Mouse (Mus musculus): ENCODE data around the gene Gm1043.

Gm1043 gene

DNA sequence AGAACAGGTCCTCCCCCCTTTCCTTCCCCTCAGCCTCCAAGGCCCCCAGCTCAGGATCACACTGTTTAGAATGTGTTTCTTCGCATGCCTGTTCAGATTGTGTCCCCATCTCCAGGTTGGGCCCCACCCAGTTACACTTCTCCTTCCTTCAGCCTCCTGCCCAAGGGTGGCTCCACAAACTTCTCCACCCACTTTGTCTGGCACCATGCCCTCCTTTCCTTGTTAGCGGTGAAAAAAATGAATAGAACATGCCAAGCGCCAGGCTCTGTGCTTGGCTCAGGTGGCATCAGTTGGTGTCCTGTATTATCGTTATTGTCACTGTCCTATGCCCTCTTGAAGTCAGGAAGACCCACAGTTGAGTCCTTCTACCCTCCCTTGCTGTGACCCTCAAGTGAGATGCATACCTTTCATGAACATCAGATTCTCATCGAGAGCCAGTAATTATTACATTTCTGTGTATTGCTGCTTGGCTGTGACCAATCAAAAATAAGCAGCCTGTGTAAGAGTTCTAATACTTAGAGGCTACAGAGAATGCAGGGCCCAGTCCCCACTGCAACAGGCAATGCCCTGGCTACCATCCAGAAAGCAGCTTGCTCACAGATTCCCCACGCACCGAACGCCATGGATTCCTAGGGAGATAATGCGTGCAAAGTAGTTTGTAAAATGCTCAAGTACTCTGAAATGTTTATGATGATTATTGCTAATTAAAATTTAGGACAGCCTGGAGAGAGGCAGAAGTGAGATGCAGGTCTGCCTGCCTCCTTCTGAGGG is 128.0 kb downstream of the Gm1043 start:
- no peak for DNase-seq

DNA sequence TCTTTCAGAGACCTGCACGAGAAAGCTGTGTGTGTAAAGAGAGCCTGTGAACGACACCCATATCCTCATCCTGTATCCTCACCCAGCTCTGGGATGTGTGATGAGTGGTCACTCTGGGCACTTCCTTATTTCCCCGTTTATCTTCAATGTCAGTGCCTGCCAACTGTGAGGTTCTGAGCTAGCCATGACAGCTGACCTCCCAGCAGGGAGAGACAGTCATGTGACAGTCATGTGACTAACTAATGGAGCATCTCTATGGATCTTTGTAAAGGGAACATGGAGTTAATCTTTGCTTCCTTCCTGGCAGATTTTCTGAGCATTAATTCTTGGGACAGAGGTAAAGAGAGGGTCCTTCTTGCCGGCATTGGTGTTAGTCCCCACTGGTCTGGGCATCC is 128.5 kb downstream of the Gm1043 start:
- no peak for DNase-seq

DNA sequence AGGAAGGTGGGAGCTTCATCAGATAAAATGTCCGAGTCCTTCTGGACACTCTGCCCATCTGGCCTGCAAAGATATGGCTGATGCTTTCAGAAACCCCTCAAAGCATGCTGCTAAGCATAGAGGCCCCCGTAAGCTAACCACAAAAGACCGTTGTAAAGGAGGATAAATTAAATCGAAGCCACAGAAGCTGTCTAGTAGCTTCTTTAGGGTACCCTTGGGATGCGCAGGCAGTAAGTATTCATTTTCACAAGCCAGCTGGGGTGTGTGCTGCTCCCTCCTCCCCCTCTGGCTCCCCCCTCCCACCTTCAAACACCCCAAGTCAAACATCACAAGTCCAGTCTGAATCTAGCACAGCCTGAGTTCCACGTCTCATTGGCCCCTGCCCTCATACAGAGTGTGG is 129.4 kb downstream of the Gm1043 start:
- DNase-seq, result no peak

DNA sequence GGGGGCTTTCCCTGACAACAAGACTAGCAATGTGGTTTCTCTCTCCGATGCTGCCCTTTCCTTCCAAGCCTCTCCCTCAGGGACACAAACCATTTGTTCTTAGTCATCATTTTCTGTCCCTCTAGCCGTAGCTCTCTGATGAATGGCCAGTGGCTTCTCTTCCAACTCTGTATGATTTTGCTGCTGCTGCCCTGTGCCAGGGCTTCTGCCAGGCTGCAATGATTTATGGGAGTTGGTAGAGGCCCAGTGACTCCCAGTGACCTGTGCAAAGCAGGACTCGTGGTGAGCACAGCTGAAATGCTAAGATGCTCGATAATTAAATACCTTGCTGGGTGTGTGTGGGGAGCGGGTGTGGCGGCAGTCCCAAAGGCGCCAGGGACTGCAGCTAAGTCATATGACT is 130.1 kb downstream of the Gm1043 start:
- no peak for DNase-seq

DNA sequence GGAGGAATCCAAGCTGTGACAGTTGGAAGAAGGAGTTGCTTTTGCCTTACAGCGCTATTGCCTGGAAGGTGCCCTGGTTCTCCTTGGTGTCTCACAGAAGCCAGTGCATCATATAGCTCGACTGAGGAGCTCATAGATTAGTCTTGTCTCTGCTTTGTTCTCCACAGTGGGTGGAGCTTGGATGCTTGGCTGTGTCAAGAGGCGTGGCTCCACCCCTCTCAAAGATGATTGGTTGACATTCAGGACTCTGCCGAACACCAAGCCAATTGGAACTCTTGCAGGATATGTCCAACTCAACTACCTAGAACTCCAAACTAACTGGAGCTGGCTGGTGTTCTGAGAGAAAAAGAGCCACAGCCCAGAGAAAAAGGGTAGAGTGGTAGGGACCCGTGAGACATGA is 134.4 kb downstream of the Gm1043 start:
- no peak for DNase-seq

DNA sequence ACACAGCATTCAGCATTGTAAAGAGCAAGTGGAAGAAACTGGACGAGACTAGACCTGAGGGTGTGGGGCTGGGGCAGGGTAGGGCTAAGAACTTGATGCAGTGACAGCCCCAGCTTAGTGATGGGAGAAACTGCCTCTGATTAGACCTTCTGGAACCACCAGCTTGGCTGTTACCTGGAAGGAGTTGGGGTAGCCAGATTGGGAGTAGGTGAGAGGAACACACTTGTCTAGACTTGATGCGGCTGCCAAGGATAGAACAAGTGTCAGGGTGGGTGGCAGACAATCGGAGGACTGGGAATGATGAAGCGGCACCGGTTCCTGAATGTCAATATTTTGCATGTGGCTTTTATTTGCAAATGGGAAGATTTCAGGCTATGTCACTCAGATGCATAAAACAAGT is 135.4 kb downstream of the Gm1043 start:
- DNase-seq, result no peak

DNA sequence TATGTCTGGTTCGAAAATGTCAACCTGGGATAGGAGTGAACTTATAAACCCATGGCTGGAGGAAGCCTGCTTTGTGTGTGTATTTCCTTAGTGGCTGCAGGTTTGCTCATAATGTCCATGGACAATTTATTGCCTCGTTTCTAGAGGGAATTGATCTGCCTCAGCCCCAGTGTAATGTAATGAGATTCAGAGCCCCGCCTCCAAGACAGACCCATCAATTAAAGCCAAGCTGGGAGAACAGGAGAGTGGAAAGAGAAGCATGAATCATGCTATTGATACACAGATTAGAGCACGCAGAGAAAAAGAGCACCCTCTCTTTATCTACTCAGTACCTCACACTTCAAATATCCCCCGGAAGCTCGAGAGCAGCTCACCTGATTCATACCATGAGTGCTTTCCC is 136.4 kb downstream of the Gm1043 start:
- DNase-seq, result no peak

DNA sequence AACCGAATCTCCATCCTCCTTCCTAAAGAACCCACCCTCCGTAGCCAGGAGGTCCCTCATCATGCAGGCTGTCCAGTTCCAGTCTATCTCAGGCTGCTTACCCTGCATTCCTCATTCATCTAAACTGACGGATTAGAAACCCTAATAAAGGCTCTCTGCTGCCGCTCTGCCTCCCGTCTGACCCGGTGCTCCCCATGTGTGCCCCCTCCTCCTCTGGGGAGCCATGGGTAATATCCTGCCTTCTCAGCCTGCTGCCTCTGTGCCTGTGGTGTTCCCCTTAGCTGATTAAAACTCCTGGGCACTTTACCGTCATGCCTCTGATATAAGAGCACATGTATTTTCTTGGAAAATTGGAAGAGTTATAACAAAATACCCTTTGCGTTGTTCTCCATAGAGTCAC is 137.1 kb downstream of the Gm1043 start:
- DNase-seq, result no peak

DNA sequence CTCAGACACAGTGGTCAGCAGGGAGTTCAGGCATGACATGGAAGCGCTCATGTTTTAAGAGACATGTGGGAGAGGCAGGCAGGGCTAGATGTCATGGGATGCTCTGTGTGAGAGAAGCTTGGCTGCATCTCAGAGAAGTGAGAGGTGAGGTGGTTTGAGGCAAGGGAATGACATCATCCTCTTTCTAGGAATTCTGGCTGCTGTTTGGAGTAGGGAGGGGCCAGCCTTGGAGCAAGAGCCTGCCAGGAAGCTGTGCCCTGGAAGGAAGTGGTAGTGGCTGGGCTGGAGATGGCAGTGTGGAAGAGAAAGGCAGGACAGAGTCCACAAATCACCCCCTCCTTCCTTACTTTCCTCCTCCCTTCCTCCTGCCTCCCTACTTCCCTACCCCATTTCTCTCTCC is 140.5 kb downstream of the Gm1043 start:
- DNase-seq, result no peak

DNA sequence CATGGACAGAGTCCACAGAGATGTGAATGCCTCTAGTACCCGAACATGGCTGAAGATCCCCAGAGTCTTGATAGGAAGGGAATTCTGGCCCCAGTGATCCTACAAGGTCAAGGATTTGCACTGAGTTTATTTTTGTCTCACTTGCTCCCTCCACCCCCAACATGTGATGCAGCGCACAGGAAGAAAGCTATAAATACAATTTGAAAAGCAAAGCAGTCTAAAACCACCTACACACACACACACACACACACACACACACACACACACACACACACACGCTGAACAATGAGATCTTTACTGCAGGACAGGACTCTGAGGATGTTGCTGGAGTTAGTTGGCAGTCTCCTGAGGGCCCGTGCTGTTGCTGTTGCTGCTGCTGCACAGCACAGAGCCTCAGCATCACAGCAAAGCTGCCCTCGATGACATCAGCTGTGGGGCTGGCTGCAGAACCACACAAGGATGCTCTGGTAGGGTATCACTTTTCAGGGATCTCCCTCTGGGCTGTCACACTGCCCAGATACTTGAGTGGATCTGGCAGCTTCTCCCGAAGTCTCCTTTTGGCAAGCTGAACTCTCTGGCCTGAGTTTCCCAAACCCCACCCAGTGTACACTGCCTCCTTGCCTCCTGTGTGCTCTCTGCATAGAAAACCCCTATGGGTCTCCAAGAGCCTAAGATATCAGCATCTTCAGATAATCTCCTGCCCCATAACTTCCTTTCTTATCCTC is 142.9 kb downstream of the Gm1043 start:
- DNase-seq, result no peak

DNA sequence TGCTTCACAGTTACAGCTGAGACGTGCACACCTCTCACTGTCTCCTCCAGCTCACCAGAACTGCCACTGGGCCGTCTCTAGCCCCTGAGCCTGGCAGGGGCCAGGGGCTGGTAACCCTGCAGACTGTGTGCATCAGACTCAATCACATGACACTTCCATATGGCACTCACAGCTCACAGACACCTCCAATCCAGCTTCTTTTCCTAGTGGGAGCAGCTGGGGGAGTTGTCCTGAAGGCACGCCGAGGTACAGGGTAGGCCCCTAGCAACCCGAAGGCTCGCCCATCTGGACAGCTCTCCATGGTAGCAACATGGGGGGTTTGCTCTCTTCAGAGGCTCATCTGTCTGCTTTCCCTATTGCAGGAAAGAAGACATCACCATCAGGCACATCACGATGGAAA is 143.7 kb downstream of the Gm1043 start:
- DNase-seq, result no peak

DNA sequence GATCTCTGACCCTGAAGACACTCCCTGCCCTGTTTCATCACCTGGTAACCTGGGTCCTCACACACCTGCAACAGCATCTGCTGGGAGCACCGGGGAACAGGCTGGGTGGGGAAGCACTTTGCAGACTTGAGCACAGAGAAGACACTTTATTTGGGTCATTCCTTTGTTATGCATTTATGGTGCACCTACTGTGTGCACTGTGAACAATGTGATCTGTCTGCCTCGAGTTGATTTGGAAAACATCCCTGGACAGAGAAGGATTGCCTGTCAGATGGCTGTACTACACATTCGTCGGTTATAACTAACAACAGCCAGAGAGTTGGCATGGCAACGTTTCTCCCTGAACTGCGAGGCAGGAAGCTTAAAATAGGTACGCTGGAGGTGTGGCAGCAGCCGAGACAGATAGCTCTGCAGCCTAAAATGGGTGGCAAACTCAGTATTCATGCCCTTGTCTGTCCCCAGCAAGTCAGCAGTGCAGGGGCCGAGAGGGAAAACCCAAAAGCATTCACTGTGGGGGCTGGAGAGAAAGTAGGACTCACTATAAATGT is 147.9 kb downstream of the Gm1043 start:
- DNase-seq, result no peak

DNA sequence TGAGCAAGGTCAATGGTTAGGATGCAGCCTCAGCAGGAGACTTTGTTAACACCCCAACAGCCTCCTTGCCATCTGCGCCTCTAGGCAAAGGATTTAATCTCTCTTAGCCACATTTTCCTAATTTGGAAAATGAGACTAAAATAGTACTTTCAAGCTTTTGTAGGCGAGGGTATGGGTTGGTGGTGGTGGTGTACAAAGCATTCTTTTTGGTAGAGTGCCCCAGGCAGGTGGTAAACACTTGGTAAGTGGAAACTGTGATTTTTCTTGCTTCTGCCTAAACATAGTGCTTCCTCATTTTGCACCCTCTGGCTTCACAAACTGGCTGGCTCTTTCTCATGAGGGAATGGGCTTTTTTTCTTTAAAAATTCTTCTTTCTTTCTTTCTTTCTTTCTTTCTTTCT is 153.5 kb downstream of the Gm1043 start:
- DNase-seq, result no peak

DNA sequence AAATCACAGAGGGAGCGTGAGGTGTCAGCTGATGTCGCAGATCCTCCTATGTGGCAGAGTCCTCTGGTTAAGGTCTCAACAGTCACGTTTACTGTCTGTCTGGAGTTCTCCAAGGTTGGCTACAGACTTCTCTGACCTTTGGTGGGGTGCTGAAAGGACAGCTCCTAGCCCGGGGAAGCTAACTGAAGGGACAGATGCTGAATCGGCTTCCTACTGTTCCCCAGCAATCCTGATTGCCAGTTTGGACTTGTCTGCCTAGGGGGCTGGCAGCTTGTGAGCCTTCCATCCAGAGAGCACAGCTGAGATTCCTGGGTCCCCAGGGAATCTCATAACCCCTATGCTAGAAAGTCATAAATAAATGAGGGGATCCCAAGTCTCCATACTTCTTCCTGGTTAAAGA is 155.4 kb downstream of the Gm1043 start:
- DNase-seq, result peak; percentile 48

DNA sequence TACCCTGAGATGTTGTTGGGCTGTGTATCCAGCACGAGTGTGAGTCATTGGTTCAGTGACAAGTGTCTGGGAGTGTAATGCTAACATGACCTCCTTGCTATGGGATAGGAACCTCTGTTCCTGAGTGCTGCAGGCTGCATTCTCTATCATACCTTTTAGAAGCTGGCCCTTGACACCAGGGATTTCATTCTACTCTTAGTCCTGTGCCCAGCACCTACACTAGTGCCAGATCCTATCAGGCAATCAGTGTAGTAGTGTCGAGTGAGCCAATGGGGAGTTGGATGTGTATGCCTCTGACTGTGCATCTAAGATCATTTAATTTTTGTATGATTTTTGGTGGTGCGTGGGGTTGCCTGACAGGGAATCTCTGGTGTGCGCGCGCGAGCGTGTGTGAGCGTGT is 156.1 kb downstream of the Gm1043 start:
- no peak for DNase-seq

DNA sequence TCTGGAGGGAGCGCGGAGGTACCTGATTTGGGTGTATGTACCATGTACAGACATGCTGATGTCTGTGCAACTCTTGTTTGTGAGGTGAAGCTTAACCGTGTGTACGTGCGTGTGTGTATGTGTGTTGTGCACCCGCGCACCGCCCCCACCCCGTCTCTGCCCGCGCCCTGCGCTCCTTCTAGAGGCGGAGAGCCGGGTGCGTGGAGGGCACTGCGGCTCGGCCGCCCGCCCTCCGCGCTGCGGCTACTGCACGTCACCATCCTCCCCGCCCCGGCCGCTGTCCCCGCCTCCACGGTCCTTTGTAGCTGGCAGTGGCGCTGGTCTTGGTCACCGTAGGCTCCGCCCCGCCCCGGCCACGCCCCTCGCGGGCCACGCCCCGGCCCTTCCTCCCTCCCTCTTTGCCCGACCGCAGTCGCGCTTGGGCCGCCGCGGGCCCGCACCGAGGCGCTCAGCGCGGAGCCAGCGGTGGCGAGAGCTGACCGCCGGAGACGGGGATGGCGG is 156.5 kb downstream of the Gm1043 start, which contains the start of gene Crmp1:
TSS of gene Crmp1 (plus strand) at position 290 of the 501 bp plus-strand sequence.
- peak; percentile 98 for DNase-seq

DNA sequence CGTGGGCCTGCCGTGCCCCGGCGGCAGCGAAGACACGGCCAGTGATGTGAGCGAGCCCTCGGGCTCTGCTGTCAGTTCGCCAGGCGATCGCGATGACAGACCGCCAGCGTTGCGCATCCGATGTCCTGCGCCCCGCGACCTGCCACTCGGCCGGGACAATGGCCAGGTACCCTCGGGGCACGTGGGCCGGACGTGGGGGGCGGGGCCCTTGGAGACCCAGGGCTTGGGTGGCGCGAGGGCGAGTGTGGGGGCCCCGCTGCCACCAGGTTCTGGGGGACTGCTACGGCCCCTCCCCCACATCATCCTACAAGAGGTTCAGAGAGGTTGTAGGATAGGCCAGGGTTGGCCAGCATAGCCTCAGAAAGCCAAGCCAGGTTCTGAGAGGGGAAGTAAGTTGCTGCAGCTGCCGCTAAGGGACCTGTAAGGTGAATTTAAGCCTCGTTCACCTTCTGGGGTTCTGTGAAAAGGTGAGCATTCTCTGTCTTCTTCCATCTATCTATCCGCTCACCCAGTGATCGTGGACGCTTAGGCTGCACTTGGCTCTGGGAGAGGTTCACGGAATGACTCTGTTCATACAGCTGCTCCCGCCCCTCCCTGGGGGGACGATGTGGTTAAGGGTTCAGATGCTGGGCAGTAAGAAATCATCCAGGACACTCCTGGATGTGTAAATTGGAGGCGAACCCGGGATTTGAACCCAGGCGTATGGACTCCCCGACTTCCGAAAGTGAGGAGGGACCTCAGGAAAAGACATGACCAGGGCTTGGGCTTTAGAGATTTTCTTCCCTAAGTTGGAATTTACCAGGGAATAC is 157.4 kb downstream of the Gm1043 start:
- DNase-seq, result peak; percentile 84

DNA sequence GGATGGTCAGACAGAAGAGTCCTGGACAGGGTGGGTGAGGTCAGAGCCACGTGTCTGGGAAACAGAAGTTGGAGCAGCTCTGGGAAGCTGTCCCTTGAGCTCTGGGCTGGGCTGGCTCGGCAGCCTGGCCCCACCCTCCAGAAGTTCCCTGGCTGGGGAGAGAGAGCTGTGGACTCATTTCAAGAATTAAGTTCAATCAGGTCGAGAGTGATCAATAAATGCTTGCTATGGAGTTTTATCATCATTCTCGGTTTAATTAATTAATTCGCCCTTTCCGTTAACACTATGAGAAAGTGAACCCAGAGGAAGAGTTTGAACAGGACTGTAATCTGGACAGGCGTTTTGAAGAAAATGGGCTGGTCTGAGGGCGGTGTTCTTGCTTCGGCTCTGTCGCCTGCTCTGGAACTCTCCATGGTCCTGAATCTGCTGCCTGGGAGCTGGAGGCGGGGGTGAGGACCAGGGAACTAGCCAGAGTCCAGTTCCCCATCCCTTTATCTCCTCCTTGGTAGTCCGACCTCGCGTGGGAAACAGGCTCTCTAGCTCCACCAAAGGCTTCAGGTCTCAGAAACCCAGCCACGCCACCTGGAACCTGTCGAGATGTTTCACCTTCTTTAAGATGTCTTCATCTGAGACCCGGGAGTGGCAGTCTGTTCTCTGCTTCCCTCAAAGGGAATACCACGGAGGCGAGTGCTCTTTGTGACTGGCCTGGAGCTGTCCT is 158.2 kb downstream of the Gm1043 start:
- peak; percentile 59 for DNase-seq

DNA sequence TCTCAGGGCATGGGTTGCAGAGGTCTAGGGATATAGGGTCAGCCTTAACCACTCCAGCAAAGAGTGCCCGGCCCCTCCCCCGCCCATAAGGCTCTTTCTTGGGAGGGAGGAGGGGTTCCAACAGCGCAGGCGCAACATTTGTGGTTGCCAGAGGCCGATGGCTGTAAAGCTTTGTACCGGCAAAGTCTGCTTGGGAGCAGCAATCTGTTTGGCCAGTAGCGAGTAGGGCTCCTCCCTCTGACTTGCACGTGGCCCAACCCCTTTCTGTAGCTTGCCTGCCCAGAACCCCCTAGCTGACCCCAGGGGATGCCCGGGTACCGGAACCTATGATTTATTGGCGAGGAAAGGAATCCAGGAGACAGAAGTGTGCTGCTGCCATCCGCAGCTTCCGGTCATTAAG is 159.0 kb downstream of the Gm1043 start:
- peak; percentile 83 for DNase-seq

DNA sequence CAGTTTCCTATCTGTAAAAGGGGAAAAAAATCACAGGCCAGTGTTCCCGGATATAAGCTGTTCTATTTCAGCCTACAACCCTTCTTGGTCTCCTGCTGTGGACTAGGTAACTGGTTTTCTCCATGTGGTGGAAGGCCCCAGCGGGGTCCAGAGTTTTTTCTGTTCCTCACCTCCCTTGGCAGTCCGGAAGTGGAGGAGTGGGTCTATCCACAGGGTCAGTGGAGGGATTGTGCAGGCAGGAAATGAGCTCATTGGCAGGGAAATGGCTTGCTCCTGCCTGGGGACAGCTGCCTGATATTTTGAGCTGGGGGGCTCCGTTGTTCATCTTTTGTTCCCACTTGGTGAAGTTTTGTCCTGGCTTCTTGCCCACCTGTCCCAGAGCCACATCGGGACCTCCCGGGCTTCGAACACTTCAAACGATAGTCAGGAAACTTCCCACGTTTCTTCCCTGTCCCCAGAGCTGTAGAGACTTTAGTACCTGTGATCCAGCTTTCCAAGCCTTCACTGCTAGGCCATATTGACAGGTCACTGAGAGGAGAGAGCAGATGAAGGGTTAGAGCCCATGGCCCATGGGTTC is 159.6 kb downstream of the Gm1043 start:
- DNase-seq, result peak; percentile 67

DNA sequence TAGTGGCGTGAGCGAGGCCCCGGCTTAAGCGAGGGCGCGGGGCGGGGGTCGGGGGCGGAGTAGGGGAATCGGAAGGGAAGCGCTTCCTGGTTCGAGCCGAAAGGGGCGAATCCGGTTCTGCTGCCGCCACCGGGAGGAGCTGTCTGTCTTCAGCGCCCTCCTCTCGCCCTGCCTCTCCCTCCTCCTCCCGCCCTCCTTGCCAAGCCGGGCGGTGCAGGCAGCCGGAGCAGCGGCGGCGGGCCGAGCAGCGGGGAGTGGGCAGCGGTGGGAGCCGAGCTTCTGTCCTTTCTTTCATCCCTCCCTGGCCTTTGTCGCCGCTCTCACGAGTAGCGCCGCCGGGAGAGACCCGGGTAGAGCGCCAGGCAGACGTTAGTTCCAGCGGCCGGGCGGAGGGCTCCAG is 160.5 kb downstream of the Gm1043 start:
- DNase-seq, result peak; percentile 88

Measured in cerebellum, adult 9-11 months (tissue).